Mouse (Mus musculus): ENCODE measurements at regions not wholly inside any gene's neighbourhood (a gene's known extent, or its start where the extent isn't known, plus 50 kb on each side); places are given as distances from the start of the nearest gene placed in this dataset.

GRCm38 (mm10) chr8:128109036-128109435, 249.4 kb upstream of the Nrp1 start:
- WGBS = 84% methylated on average over 3 of the region's 3 CpGs
- no peak overlapping the region for H3K4me3 ChIP-seq
- H3K36me3 ChIP-seq (replicated peaks) = no peaks in the 10 kb centered on the region
- no peaks in the 10 kb centered on the region for H3K27me3 ChIP-seq (replicated peaks; ENCODE audit: low read depth, poor library complexity, severe bottlenecking)
- no peak overlapping the region for H3K27ac ChIP-seq (replicated peaks)
- no peaks in the 10 kb centered on the region for H3K9me3 ChIP-seq
- H3K4me1 ChIP-seq = no peaks in the 10 kb centered on the region
- DNase-seq (ENCODE audit: low spot score) = no peak

GRCm38 (mm10) chr8:128111132-128111531, 247.3 kb upstream of the Nrp1 start:
- WGBS = 87% methylated on average over 3 of the region's 3 CpGs
- Histone ChIP-seq H3K27ac (replicated peaks) (no peak overlapping the region), H3K36me3 (replicated peaks) (no peaks in the 10 kb centered on the region), H3K4me1 (no peaks in the 10 kb centered on the region), H3K9me3 (no peaks in the 10 kb centered on the region), H3K4me3 (no peak overlapping the region), H3K27me3 (replicated peaks; ENCODE audit: low read depth, poor library complexity, severe bottlenecking) (no peaks in the 10 kb centered on the region; the same call in 1 of the 2 replicates)
- no peak for DNase-seq (ENCODE audit: low spot score)

- Histone ChIP-seq H3K36me3 (replicated peaks) (no peaks in the 10 kb centered on the region), H3K4me1 (no peaks in the 10 kb centered on the region), H3K27me3 (replicated peaks; ENCODE audit: low read depth, poor library complexity, severe bottlenecking) (no peaks in the 10 kb centered on the region; the same call in 1 of the 2 replicates), H3K4me3 (no peak overlapping the region), H3K27ac (replicated peaks) (no peak overlapping the region), H3K9me3 (no peaks in the 10 kb centered on the region)
- 88% methylated on average over 1 of the region's 1 CpGs for WGBS
- no peak for DNase-seq (ENCODE audit: low spot score)
Measured at GRCm38 (mm10) chr8:128113116-128113515, 245.3 kb upstream of the Nrp1 start.

- no peaks in the 10 kb centered on the region for H3K27me3 ChIP-seq (replicated peaks; ENCODE audit: low read depth, poor library complexity, severe bottlenecking)
- no peaks in the 10 kb centered on the region for H3K36me3 ChIP-seq (replicated peaks)
- H3K9me3 ChIP-seq = no peaks in the 10 kb centered on the region
- no peak overlapping the region for H3K4me3 ChIP-seq
- 86% methylated on average over 4 of the region's 4 CpGs for WGBS
- DNase-seq (ENCODE audit: low spot score) = no peak
- H3K27ac ChIP-seq (replicated peaks) = no peak overlapping the region
- no peaks in the 10 kb centered on the region for H3K4me1 ChIP-seq
Measured at GRCm38 (mm10) chr8:128141290-128141966, 217.0 kb upstream of the Nrp1 start.

GRCm38 (mm10) chr8:128148351-128148942, 210.0 kb upstream of the Nrp1 start:
- no peaks in the 10 kb centered on the region for H3K4me1 ChIP-seq
- no peaks in the 10 kb centered on the region for H3K9me3 ChIP-seq
- no peak overlapping the region for H3K4me3 ChIP-seq
- H3K36me3 ChIP-seq (replicated peaks) = no peaks in the 10 kb centered on the region
- H3K27me3 ChIP-seq (replicated peaks; ENCODE audit: low read depth, poor library complexity, severe bottlenecking) = peaks cover 3% of the 10 kb centered on the region
- WGBS = 87% methylated on average over 3 of the region's 3 CpGs
- no peak for DNase-seq (ENCODE audit: low spot score)
- no peak overlapping the region for H3K27ac ChIP-seq (replicated peaks)

GRCm38 (mm10) chr8:128155604-128156003, 202.8 kb upstream of the Nrp1 start:
- Histone ChIP-seq H3K4me3 (no peak overlapping the region), H3K9me3 (no peaks in the 10 kb centered on the region), H3K27ac (replicated peaks) (no peak overlapping the region), H3K4me1 (peaks cover 13% of the 10 kb centered on the region), H3K27me3 (replicated peaks; ENCODE audit: low read depth, poor library complexity, severe bottlenecking) (peaks cover 40% of the 10 kb centered on the region), H3K36me3 (replicated peaks) (no peaks in the 10 kb centered on the region)
- no peak for DNase-seq (ENCODE audit: low spot score)

GRCm38 (mm10) chr8:128156221-128156620, 202.2 kb upstream of the Nrp1 start:
- peaks cover 40% of the 10 kb centered on the region for H3K27me3 ChIP-seq (replicated peaks; ENCODE audit: low read depth, poor library complexity, severe bottlenecking)
- no peaks in the 10 kb centered on the region for H3K36me3 ChIP-seq (replicated peaks)
- peaks cover 13% of the 10 kb centered on the region for H3K4me1 ChIP-seq
- no peak overlapping the region for H3K4me3 ChIP-seq
- DNase-seq (ENCODE audit: low spot score) = peak; percentile 35
- H3K27ac ChIP-seq (replicated peaks) = no peak overlapping the region
- no peaks in the 10 kb centered on the region for H3K9me3 ChIP-seq
- WGBS = 12% methylated on average over 3 of the region's 3 CpGs

GRCm38 (mm10) chr8:128162857-128163256, 195.5 kb upstream of the Nrp1 start:
- Histone ChIP-seq H3K36me3 (replicated peaks) (no peaks in the 10 kb centered on the region), H3K4me3 (no peak overlapping the region), H3K27me3 (replicated peaks; ENCODE audit: low read depth, poor library complexity, severe bottlenecking) (peaks cover 28% of the 10 kb centered on the region), H3K9me3 (no peaks in the 10 kb centered on the region), H3K27ac (replicated peaks) (no peak overlapping the region), H3K4me1 (no peaks in the 10 kb centered on the region)
- no peak for DNase-seq (ENCODE audit: low spot score)

- Histone ChIP-seq H3K9me3 (no peaks in the 10 kb centered on the region), H3K4me3 (no peak overlapping the region), H3K27me3 (replicated peaks; ENCODE audit: low read depth, poor library complexity, severe bottlenecking) (peaks cover 11% of the 10 kb centered on the region; the same call in 1 of the 2 replicates), H3K27ac (replicated peaks) (no peak overlapping the region), H3K4me1 (peaks cover 12% of the 10 kb centered on the region), H3K36me3 (replicated peaks) (no peaks in the 10 kb centered on the region)
- WGBS = 91% methylated on average over 5 of the region's 5 CpGs
- DNase-seq (ENCODE audit: low spot score) = no peak
Measured at GRCm38 (mm10) chr8:128164976-128165375, 193.4 kb upstream of the Nrp1 start.

- no peak overlapping the region for H3K27ac ChIP-seq (replicated peaks)
- H3K27me3 ChIP-seq (replicated peaks; ENCODE audit: low read depth, poor library complexity, severe bottlenecking) = peaks cover 11% of the 10 kb centered on the region; the same call in 1 of the 2 replicates
- DNase-seq (ENCODE audit: low spot score) = no peak
- H3K9me3 ChIP-seq = no peaks in the 10 kb centered on the region
- no peak overlapping the region for H3K4me3 ChIP-seq
- H3K4me1 ChIP-seq = peaks cover 13% of the 10 kb centered on the region
- 98% methylated on average over 2 of the region's 2 CpGs for WGBS
- no peaks in the 10 kb centered on the region for H3K36me3 ChIP-seq (replicated peaks)
Measured at GRCm38 (mm10) chr8:128165591-128165990, 192.8 kb upstream of the Nrp1 start.

GRCm38 (mm10) chr8:128166097-128166496, 192.3 kb upstream of the Nrp1 start:
- Histone ChIP-seq H3K27me3 (replicated peaks; ENCODE audit: low read depth, poor library complexity, severe bottlenecking) (peaks cover 11% of the 10 kb centered on the region; the same call in 1 of the 2 replicates), H3K9me3 (no peaks in the 10 kb centered on the region), H3K4me3 (no peak overlapping the region), H3K27ac (replicated peaks) (no peak overlapping the region), H3K36me3 (replicated peaks) (no peaks in the 10 kb centered on the region), H3K4me1 (peaks cover 13% of the 10 kb centered on the region)
- 88% methylated on average over 4 of the region's 4 CpGs for WGBS
- no peak for DNase-seq (ENCODE audit: low spot score)

- WGBS = 91% methylated on average over 3 of the region's 3 CpGs
- Histone ChIP-seq H3K9me3 (no peaks in the 10 kb centered on the region), H3K4me3 (no peak overlapping the region), H3K27ac (replicated peaks) (no peak overlapping the region), H3K4me1 (peaks cover 13% of the 10 kb centered on the region), H3K36me3 (replicated peaks) (no peaks in the 10 kb centered on the region), H3K27me3 (replicated peaks; ENCODE audit: low read depth, poor library complexity, severe bottlenecking) (peaks cover 4% of the 10 kb centered on the region; the same call in 1 of the 2 replicates)
- DNase-seq (ENCODE audit: low spot score) = no peak
Measured at GRCm38 (mm10) chr8:128168819-128169218, 189.6 kb upstream of the Nrp1 start.

GRCm38 (mm10) chr8:128171116-128171515, 187.3 kb upstream of the Nrp1 start:
- Histone ChIP-seq H3K27me3 (replicated peaks; ENCODE audit: low read depth, poor library complexity, severe bottlenecking) (no peaks in the 10 kb centered on the region), H3K4me3 (no peak overlapping the region), H3K4me1 (peaks cover 13% of the 10 kb centered on the region), H3K27ac (replicated peaks) (no peak overlapping the region), H3K36me3 (replicated peaks) (no peaks in the 10 kb centered on the region), H3K9me3 (no peaks in the 10 kb centered on the region)
- no peak for DNase-seq (ENCODE audit: low spot score)
- 74% methylated on average over 1 of the region's 1 CpGs for WGBS
